Mouse (Mus musculus): Measurements from ENCODE around the gene Ppfibp1. TPM values are rescaled to one million over a fixed set of nuclear protein-coding genes. Genes with fewer than 3 reads are reported as not detected.

Ppfibp1 gene
- polyA plus RNA-seq, 1 experiment from 2014 or later, result 56.6 TPM

- ATAC-seq (ENCODE audit: insufficient number of reproducible peaks, insufficient read depth, low FRiP score, low TSS enrichment, low read depth), result no peak
- H3K27me3 ChIP-seq, result no peaks in the 10 kb centered on the region
- H3K36me3 ChIP-seq, result no peaks in the 10 kb centered on the region
- H3K4me1 ChIP-seq, result peaks cover 27% of the 10 kb centered on the region
- no peak overlapping the region for H3K9ac ChIP-seq
- no peaks in the 10 kb centered on the region for H3K9me3 ChIP-seq
- H3K27ac ChIP-seq, result no peak overlapping the region
- no peak overlapping the region for H3K4me2 ChIP-seq
- no peak overlapping the region for H3K4me3 ChIP-seq
- 89% methylated on average over 3 of the region's 3 CpGs for WGBS
Measured at GRCm38 (mm10) chr6:146884171-146884570, 4.1 kb upstream of the Ppfibp1 start.

GRCm38 (mm10) chr6:146884851-146885250, 3.4 kb upstream of the Ppfibp1 start:
- no peak overlapping the region for H3K4me2 ChIP-seq
- no peaks in the 10 kb centered on the region for H3K27me3 ChIP-seq
- no peak overlapping the region for H3K9ac ChIP-seq
- no peak for ATAC-seq (ENCODE audit: insufficient number of reproducible peaks, insufficient read depth, low FRiP score, low TSS enrichment, low read depth)
- no peaks in the 10 kb centered on the region for H3K9me3 ChIP-seq
- no peaks in the 10 kb centered on the region for H3K36me3 ChIP-seq
- H3K27ac ChIP-seq, result no peak overlapping the region; the same call in 1 of the 2 replicates
- 19% methylated on average over 4 of the region's 4 CpGs for WGBS
- peaks cover 32% of the 10 kb centered on the region for H3K4me1 ChIP-seq
- no peak overlapping the region for H3K4me3 ChIP-seq

DNA sequence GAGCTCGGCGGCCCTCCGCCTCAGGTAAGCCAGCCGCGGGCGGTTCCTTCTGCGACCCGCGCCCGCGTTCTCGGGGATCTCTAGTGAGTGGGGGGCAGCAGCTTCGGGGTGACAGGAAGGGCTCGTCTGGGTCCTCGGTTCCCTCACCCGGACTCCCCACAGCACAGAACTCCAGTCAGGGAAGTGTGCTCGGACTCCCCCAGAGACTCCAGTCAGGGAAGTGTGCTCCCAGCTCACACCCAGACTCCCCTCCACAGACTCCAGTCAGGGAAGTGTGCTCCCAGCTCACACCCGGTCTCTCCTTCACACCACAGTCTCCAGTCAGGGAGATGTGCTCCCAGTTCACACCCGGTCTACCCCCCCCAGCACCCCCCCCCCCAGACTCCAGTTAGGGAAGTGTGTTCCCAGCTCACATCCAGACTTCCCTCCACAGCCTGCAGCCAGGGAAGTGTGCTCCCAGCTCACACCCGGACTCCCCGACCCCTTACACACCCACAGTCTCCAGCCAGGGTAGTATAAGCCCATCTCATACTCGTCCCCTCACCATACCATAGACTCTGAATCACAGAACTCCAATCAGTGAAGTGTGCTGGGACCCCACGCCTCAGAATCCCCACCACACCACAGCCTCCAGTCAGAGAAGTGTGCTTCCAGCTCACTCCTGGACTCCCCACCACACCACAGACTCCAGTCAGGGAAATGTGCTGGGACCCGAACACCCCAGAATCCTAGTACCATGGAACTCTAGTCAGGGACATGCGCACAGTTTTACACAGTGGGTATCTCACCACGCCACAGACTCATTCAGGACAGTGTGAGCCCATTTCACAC, 588 bp downstream of the Ppfibp1 start:
- no peaks in the 10 kb centered on the region for H3K27me3 ChIP-seq
- peak overlapping the region; percentile 89 for H3K9ac ChIP-seq
- peak overlapping the region; percentile 74 for H3K27ac ChIP-seq
- 7% methylated on average over 26 of the region's 26 CpGs for WGBS
- H3K4me3 ChIP-seq, result peak overlapping the region; percentile 83
- ATAC-seq (ENCODE audit: insufficient number of reproducible peaks, insufficient read depth, low FRiP score, low TSS enrichment, low read depth), result peak; percentile 69
- H3K36me3 ChIP-seq, result no peaks in the 10 kb centered on the region
- no peaks in the 10 kb centered on the region for H3K9me3 ChIP-seq
- peaks cover 59% of the 10 kb centered on the region for H3K4me1 ChIP-seq
- H3K4me2 ChIP-seq, result peak overlapping the region; percentile 77

GRCm38 (mm10) chr6:146890215-146890614, 1.9 kb downstream of the Ppfibp1 start:
- Histone ChIP-seq H3K36me3 (no peaks in the 10 kb centered on the region), H3K4me2 (peak overlapping the region; percentile 77), H3K27me3 (no peaks in the 10 kb centered on the region), H3K4me1 (peaks cover 60% of the 10 kb centered on the region), H3K27ac (peak overlapping the region; percentile 13; the same call in 1 of the 2 replicates), H3K4me3 (peak overlapping the region; percentile 83), H3K9me3 (no peaks in the 10 kb centered on the region), H3K9ac (peak overlapping the region; percentile 54)
- 46% methylated on average over 2 of the region's 2 CpGs for WGBS
- no peak for ATAC-seq (ENCODE audit: insufficient number of reproducible peaks, insufficient read depth, low FRiP score, low TSS enrichment, low read depth)

- Histone ChIP-seq H3K27me3 (no peaks in the 10 kb centered on the region), H3K4me2 (peak overlapping the region; percentile 77), H3K27ac (peak overlapping the region; percentile 13; the same call in 1 of the 2 replicates), H3K4me1 (peaks cover 59% of the 10 kb centered on the region), H3K4me3 (peak overlapping the region; percentile 83), H3K9me3 (no peaks in the 10 kb centered on the region), H3K36me3 (no peaks in the 10 kb centered on the region), H3K9ac (peak overlapping the region; percentile 54)
- no peak for ATAC-seq (ENCODE audit: insufficient number of reproducible peaks, insufficient read depth, low FRiP score, low TSS enrichment, low read depth)
Measured at GRCm38 (mm10) chr6:146890633-146891032, 2.3 kb downstream of the Ppfibp1 start.

DNA sequence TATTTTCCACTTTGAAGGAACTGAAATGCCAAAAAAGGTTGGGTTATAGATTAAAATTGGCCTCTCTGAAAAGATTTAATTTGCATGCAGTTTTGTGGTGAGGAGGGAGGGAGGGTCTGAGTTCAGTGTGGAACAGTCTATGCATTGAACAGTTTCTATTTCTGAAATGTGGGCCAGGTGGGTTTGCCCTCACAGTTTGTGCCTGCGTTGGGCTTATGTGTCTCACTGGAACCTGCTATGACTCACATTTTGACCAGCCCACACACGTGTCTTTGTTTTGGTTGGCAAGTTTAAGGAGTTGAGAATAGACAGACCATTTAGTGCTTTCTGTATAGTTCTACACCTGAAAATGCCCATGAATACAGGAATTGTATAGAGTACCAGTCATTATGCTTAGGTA, 5.6 kb downstream of the Ppfibp1 start:
- Histone ChIP-seq H3K9ac (no peak overlapping the region), H3K4me1 (peaks cover 59% of the 10 kb centered on the region), H3K36me3 (no peaks in the 10 kb centered on the region), H3K4me3 (no peak overlapping the region), H3K27ac (peak overlapping the region; percentile 56), H3K9me3 (no peaks in the 10 kb centered on the region), H3K27me3 (no peaks in the 10 kb centered on the region), H3K4me2 (no peak overlapping the region; the same call in 1 of the 2 replicates)
- peak; percentile 72 for ATAC-seq (ENCODE audit: insufficient number of reproducible peaks, insufficient read depth, low FRiP score, low TSS enrichment, low read depth)
- 39% methylated on average over 2 of the region's 2 CpGs for WGBS

- H3K27me3 ChIP-seq, result no peaks in the 10 kb centered on the region
- H3K36me3 ChIP-seq, result no peaks in the 10 kb centered on the region
- H3K4me1 ChIP-seq, result peaks cover 25% of the 10 kb centered on the region
- H3K4me2 ChIP-seq, result no peak overlapping the region
- H3K4me3 ChIP-seq, result no peak overlapping the region
- no peaks in the 10 kb centered on the region for H3K9me3 ChIP-seq
- no peak overlapping the region for H3K9ac ChIP-seq
- no peak overlapping the region for H3K27ac ChIP-seq
- ATAC-seq (ENCODE audit: insufficient number of reproducible peaks, insufficient read depth, low FRiP score, low TSS enrichment, low read depth), result no peak
- 83% methylated on average over 6 of the region's 6 CpGs for WGBS
Measured at GRCm38 (mm10) chr6:146898709-146899108, 10.4 kb downstream of the Ppfibp1 start.

GRCm38 (mm10) chr6:146899647-146900046, 11.4 kb downstream of the Ppfibp1 start:
- peaks cover 16% of the 10 kb centered on the region for H3K4me1 ChIP-seq
- no peak for ATAC-seq (ENCODE audit: insufficient number of reproducible peaks, insufficient read depth, low FRiP score, low TSS enrichment, low read depth)
- H3K4me3 ChIP-seq, result no peak overlapping the region
- H3K9me3 ChIP-seq, result no peaks in the 10 kb centered on the region
- 75% methylated on average over 2 of the region's 2 CpGs for WGBS
- no peak overlapping the region for H3K9ac ChIP-seq
- no peaks in the 10 kb centered on the region for H3K27me3 ChIP-seq
- no peaks in the 10 kb centered on the region for H3K36me3 ChIP-seq
- H3K27ac ChIP-seq, result no peak overlapping the region
- no peak overlapping the region for H3K4me2 ChIP-seq

GRCm38 (mm10) chr6:146901929-146902328, 13.6 kb downstream of the Ppfibp1 start:
- 93% methylated on average over 4 of the region's 4 CpGs for whole genome bisulfite sequencing
- no peak for ATAC-seq (ENCODE audit: insufficient number of reproducible peaks, insufficient read depth, low FRiP score, low TSS enrichment, low read depth)

GRCm38 (mm10) chr6:146903632-146904031, 15.3 kb downstream of the Ppfibp1 start:
- WGBS, result 82% methylated on average over 2 of the region's 2 CpGs
- Histone ChIP-seq H3K9me3 (no peaks in the 10 kb centered on the region), H3K4me2 (no peak overlapping the region), H3K4me3 (no peak overlapping the region), H3K36me3 (no peaks in the 10 kb centered on the region), H3K27me3 (no peaks in the 10 kb centered on the region), H3K27ac (no peak overlapping the region), H3K4me1 (peaks cover 19% of the 10 kb centered on the region), H3K9ac (no peak overlapping the region)
- no peak for ATAC-seq (ENCODE audit: insufficient number of reproducible peaks, insufficient read depth, low FRiP score, low TSS enrichment, low read depth)

More at GRCm38 (mm10) chr6:146901929-146902328, 13.6 kb downstream of the Ppfibp1 start:
- H3K27me3 ChIP-seq, result no peaks in the 10 kb centered on the region
- H3K4me1 ChIP-seq, result peaks cover 26% of the 10 kb centered on the region
- H3K4me3 ChIP-seq, result no peak overlapping the region
- no peak overlapping the region for H3K27ac ChIP-seq
- no peaks in the 10 kb centered on the region for H3K9me3 ChIP-seq
- no peaks in the 10 kb centered on the region for H3K36me3 ChIP-seq
- no peak overlapping the region for H3K9ac ChIP-seq
- no peak overlapping the region for H3K4me2 ChIP-seq

DNA sequence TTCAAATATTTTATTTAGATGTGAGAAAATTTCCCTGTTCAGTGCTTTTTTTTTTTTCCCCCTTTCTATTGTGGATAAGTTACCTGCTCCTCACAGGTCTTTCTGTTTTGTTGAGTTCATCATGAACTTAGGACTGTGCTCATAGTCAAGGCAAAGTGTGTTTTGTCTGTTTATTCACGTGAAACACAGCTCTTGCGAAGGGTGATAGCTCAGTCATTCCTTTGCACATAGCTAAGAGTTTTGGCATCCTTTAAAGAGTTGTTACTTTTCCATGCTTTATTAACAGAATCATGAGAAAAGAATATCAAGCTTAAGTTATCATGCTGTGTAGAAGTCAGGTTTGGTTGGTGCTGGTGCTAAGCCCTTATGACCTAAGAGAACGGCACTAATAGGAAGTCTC, 16.4 kb downstream of the Ppfibp1 start:
- H3K4me2 ChIP-seq, result no peak overlapping the region
- no peaks in the 10 kb centered on the region for H3K36me3 ChIP-seq
- no peak overlapping the region for H3K9ac ChIP-seq
- WGBS, result 84% methylated on average over 3 of the region's 3 CpGs
- peaks cover 20% of the 10 kb centered on the region for H3K4me1 ChIP-seq
- H3K9me3 ChIP-seq, result no peaks in the 10 kb centered on the region
- H3K27me3 ChIP-seq, result no peaks in the 10 kb centered on the region
- no peak overlapping the region for H3K27ac ChIP-seq
- ATAC-seq (ENCODE audit: insufficient number of reproducible peaks, insufficient read depth, low FRiP score, low TSS enrichment, low read depth), result no peak
- H3K4me3 ChIP-seq, result no peak overlapping the region

Measured in embryonic facial prominence, embryonic 13.5 days (tissue).